Mouse (Mus musculus) olfactory bulb, adult 2 months (tissue): ENCODE data around the gene Arhgef40.

Experiments
- CTCF ChIP-seq: fragments of 200-500 bp; IDR thresholded peaks from 2 replicates; pipeline ENCODE4 v1.5.1; 2012; ENCODE audit warnings: low read depth, mild to moderate bottlenecking, low read length, moderate library complexity; ENCODE audit not compliant: insufficient read depth
- POLR2A ChIP-seq: fragments of 200-500 bp; IDR thresholded peaks from 2 replicates; pipeline ENCODE4 v1.6.1; 2012; ENCODE audit warnings: mild to moderate bottlenecking, low read depth, low read length, moderate library complexity; ENCODE audit not compliant: insufficient read depth

DNA sequence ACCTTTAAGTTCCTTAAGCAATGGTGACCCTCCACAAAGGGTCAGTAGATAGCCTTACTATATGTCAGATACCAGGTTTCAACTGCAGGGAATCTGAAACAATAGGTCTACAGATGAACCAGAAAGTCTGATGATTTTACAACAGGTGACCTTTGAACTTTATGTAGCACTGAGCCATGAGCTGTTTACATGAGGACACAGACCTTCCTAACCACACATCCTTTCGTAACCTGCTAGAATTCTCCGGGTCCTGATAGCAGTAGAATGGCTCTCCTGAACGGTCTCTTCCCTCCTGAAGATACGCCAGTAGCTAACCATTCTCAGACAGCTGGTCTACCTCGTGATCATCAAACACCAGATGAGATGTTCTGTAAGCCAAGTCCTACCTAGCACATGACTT is 54.8 kb downstream of the Arhgef40 start:
- TF ChIP-seq CTCF (no peak), POLR2A (no peak)
